Comparison of ENCODE assay signal across 14 mouse cellular contexts in the genomic region with DNA sequence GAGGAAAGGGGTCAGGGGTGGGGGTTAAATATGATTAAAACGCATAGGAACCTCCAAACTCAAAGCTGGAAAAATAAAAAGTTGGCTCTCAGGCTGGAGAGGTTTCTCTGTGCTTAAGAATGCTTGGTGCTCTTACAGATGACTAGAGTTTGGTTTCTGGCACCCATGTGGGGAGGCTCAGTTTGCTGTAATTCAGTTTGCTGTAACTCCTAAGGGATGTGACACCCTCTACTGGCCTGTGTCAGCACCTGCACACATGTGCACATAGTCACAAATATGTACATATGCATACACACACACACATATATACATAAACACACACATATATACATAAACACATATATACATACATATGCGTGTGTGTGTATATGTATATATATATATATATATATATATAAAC. TPM values are rescaled to one million over a fixed set of nuclear protein-coding genes. Genes with fewer than 3 reads are reported as not detected.
DNase-seq lines count a peak whose midpoint lies in the region; ATAC-seq and TF ChIP-seq lines count a peak whose summit lies in the region.
"Had no signal": no experiment of that assay in that cellular context is flagged by ENCODE, and none has a peak within 500 bp of the region (broad histone marks: within the 10 kb centered on the region; RNA-seq: fewer than 3 reads in every experiment).

No protein-coding gene starts in this region.

- peaks cover 9% of the 10 kb centered on the region for H3K36me3 ChIP-seq in hindbrain, embryonic 12.5 days
- no peaks in the 10 kb centered on the region for H3K36me3 ChIP-seq in hindbrain, embryonic 16.5 days (ENCODE audit: control insufficient read depth, insufficient read depth, low read length)
- H3K36me3 ChIP-seq in lung, postnatal 0 days (ENCODE audit: insufficient read depth, low read length) = no peaks in the 10 kb centered on the region
- peaks cover 14% of the 10 kb centered on the region for H3K36me3 ChIP-seq in midbrain, embryonic 12.5 days
- H3K36me3 ChIP-seq: liver, embryonic 15.5 days had no signal

- TF ChIP-seq EP300 in lung, postnatal 0 days (IDR thresholded peaks at IDR 0.05) = no peak

- H3K9ac ChIP-seq in hindbrain, embryonic 12.5 days = no peak overlapping the region
- H3K9ac ChIP-seq in hindbrain, embryonic 16.5 days (ENCODE audit: low read depth, low read length) = no peak overlapping the region
- no peak overlapping the region for H3K9ac ChIP-seq in lung, postnatal 0 days (replicated peaks; ENCODE audit: low read depth)
- no peak overlapping the region for H3K9ac ChIP-seq in midbrain, embryonic 12.5 days (replicated peaks)
- H3K9ac ChIP-seq: liver, embryonic 15.5 days had no signal

- no peaks in the 10 kb centered on the region for H3K9me3 ChIP-seq in hindbrain, embryonic 12.5 days (replicated peaks)
- H3K9me3 ChIP-seq in hindbrain, embryonic 16.5 days (ENCODE audit: control insufficient read depth, low read length) = no peaks in the 10 kb centered on the region
- no peaks in the 10 kb centered on the region for H3K9me3 ChIP-seq in lung, postnatal 0 days (ENCODE audit: low read length)
- no peaks in the 10 kb centered on the region for H3K9me3 ChIP-seq in midbrain, embryonic 12.5 days
- H3K9me3 ChIP-seq: liver, embryonic 15.5 days had no signal

- H3K27me3 ChIP-seq in hindbrain, embryonic 12.5 days = no peaks in the 10 kb centered on the region
- H3K27me3 ChIP-seq in hindbrain, embryonic 16.5 days (replicated peaks; ENCODE audit: control insufficient read depth, insufficient read depth, low read length) = no peaks in the 10 kb centered on the region
- no peaks in the 10 kb centered on the region for H3K27me3 ChIP-seq in lung, postnatal 0 days (replicated peaks; ENCODE audit: insufficient read depth, low read length)
- H3K27me3 ChIP-seq in midbrain, embryonic 12.5 days = no peaks in the 10 kb centered on the region; the same call in 1 of the 2 replicates

- no peak overlapping the region for H3K4me3 ChIP-seq in hindbrain, embryonic 12.5 days
- H3K4me3 ChIP-seq in hindbrain, embryonic 16.5 days (ENCODE audit: low read length) = no peak overlapping the region
- H3K4me3 ChIP-seq in lung, postnatal 0 days (ENCODE audit: low read depth, low read length) = no peak overlapping the region
- H3K4me3 ChIP-seq in midbrain, embryonic 12.5 days = no peak overlapping the region
- H3K4me3 ChIP-seq: liver, embryonic 15.5 days had no signal

- ATAC-seq in hindbrain, embryonic 12.5 days (ENCODE audit: low FRiP score) = no peak
- no peak for ATAC-seq in hindbrain, embryonic 16.5 days
- no peak for ATAC-seq in lung, postnatal 0 days
- no peak for ATAC-seq in midbrain, embryonic 12.5 days (ENCODE audit: low FRiP score, low read depth)

- peak overlapping the region; percentile 80; the same call in 1 of the 2 replicates for H3K4me2 ChIP-seq in hindbrain, embryonic 12.5 days (replicated peaks)
- no peak overlapping the region for H3K4me2 ChIP-seq in hindbrain, embryonic 16.5 days (ENCODE audit: low read length)
- no peak overlapping the region for H3K4me2 ChIP-seq in lung, postnatal 0 days (replicated peaks; ENCODE audit: low read depth, low read length)
- peak overlapping the region; percentile 86; the same call in 1 of the 2 replicates for H3K4me2 ChIP-seq in midbrain, embryonic 12.5 days (replicated peaks)
- H3K4me2 ChIP-seq: liver, embryonic 15.5 days had no signal

- WGBS in hindbrain, embryonic 12.5 days = 66% methylated on average over 2 of the region's 2 CpGs
- 69% methylated on average over 2 of the region's 2 CpGs for WGBS in hindbrain, embryonic 16.5 days
- WGBS in lung, postnatal 0 days = 69% methylated on average over 2 of the region's 2 CpGs
- 70% methylated on average over 2 of the region's 2 CpGs for WGBS in midbrain, embryonic 12.5 days

- no peak for DNase-seq in lung, postnatal 0 days (ENCODE audit: low spot score)
- no peak for DNase-seq in lung, postnatal 4 days
- DNase-seq in R1 (ENCODE audit: low read depth, low spot score) = peak; percentile 39
- DNase-seq in c-Kit-positive CD71-positive TER-119-positive erythroid progenitor cells, embryonic 14.5 days (ENCODE audit: low spot score) = no peak
- no peak for DNase-seq in frontal cortex, adult 2 months (ENCODE audit: extremely low spot score in 1 of 2, low spot score in 1 of 2)
- DNase-seq: adrenal gland, adult 8-10 months; cerebellum, adult 11-12 months; cerebellum, postnatal 36 days; layer of hippocampus, adult 9-11 months; thymus, adult 2 months had no signal

- H3K27ac ChIP-seq in hindbrain, embryonic 12.5 days = no peak overlapping the region
- no peak overlapping the region for H3K27ac ChIP-seq in hindbrain, embryonic 16.5 days (ENCODE audit: low read depth, low read length)
- H3K27ac ChIP-seq in lung, postnatal 0 days (ENCODE audit: low read length) = no peak overlapping the region
- H3K27ac ChIP-seq in midbrain, embryonic 12.5 days (replicated peaks) = peak overlapping the region; percentile 87; the same call in 1 of the 2 replicates
- H3K27ac ChIP-seq: liver, embryonic 15.5 days had no signal

- peaks cover 56% of the 10 kb centered on the region for H3K4me1 ChIP-seq in hindbrain, embryonic 12.5 days
- H3K4me1 ChIP-seq in hindbrain, embryonic 16.5 days (ENCODE audit: control insufficient read depth, insufficient read depth, low read depth, low read length) = peaks cover 26% of the 10 kb centered on the region
- peaks cover 7% of the 10 kb centered on the region for H3K4me1 ChIP-seq in lung, postnatal 0 days (ENCODE audit: insufficient read depth, low read depth, low read length)
- H3K4me1 ChIP-seq in midbrain, embryonic 12.5 days = peaks cover 65% of the 10 kb centered on the region
- H3K4me1 ChIP-seq: liver, embryonic 15.5 days had no signal

- TF ChIP-seq CTCF in lung, postnatal 0 days (IDR thresholded peaks at IDR 0.05) = peak; percentile 41

RNA-seq across cellular contexts. Expression of a gene that starts 13.6 kb away (rescaled TPM):
- polyA plus RNA-seq in hindbrain, embryonic 12.5 days (2016; fragmentation: Nextera tagmentation; extraction: Ambion mirVana) = 55.3 and 55.7 TPM in 2 replicates
- 30.9 and 39.8 TPM in 2 replicates for polyA plus RNA-seq in hindbrain, embryonic 16.5 days (2015; fragmentation: Nextera tagmentation; extraction: Ambion mirVana)
- 4.8 and 5.9 TPM in 2 replicates for polyA plus RNA-seq in lung, postnatal 0 days (2015; fragmentation: Nextera tagmentation; extraction: Ambion mirVana)
- polyA plus RNA-seq in midbrain, embryonic 12.5 days (2016; fragmentation: Nextera tagmentation; extraction: Ambion mirVana) = 55.7 and 62.9 TPM in 2 replicates
- 27.9 and 31.7 TPM in 2 replicates for polyA plus RNA-seq in frontal cortex, adult 2 months (2012; rRNA removed)

Comparison
In these comparisons a context has a peak if more than half of its experiments do, and no peak if none do; other contexts are left out.
1. H3K4me2 ChIP-seq: peak in hindbrain, embryonic 12.5 days (single experiment) and midbrain, embryonic 12.5 days (single experiment); none in hindbrain, embryonic 16.5 days (single experiment) and lung, postnatal 0 days (single experiment).